Mouse (Mus musculus): ENCODE results near the gene Kcna4. TPM values are rescaled to one million over a fixed set of nuclear protein-coding genes. Genes with fewer than 3 reads are reported as not detected.

The Kcna4 gene
- total RNA-seq, 2 experiments from 2014 or later = 1.6 to 1.7 TPM

Other genes starting within 250 kb of the Kcna4 start
- gene Fshb, start 231.0 kb upstream of the Kcna4 start, total RNA-seq (2021) = not detected